Mouse (Mus musculus) intestine, embryonic 15.5 days (tissue): ENCODE results near the gene Tead1. TPM values are rescaled to one million over a fixed set of nuclear protein-coding genes. Genes with fewer than 3 reads are reported as not detected.

Experiments used
- ATAC-seq: fragments of 200-750 bp; cut with Nextera tagmentation; 2 replicates; pipeline ENCODE4 v1.8.0; 2017; ENCODE audit warnings: moderate TSS enrichment, moderate library complexity
- H3K27ac ChIP-seq: fragments of 300-500 bp; sonication (generic); 2 replicates; pipeline ENCODE4 v1.5.1; 2015; ENCODE audit warnings: mild to moderate bottlenecking, inconsistent platforms
- H3K27me3 ChIP-seq: fragments of 300-500 bp; sonication (generic); replicated peaks from 2 replicates; pipeline ENCODE4 v1.6.1; 2015; ENCODE audit warnings: inconsistent platforms
- H3K36me3 ChIP-seq: fragments of 300-500 bp; sonication (generic); 2 replicates; pipeline ENCODE4 v1.6.1; 2015; ENCODE audit warnings: inconsistent platforms
- H3K4me1 ChIP-seq: fragments of 300-500 bp; sonication (generic); replicated peaks from 2 replicates; pipeline ENCODE4 v1.6.1; 2015; ENCODE audit warnings: inconsistent platforms
- H3K4me2 ChIP-seq: fragments of 300-500 bp; sonication (generic); replicated peaks from 2 replicates; pipeline ENCODE4 v1.6.1; 2015; ENCODE audit warnings: mild to moderate bottlenecking, inconsistent platforms
- H3K4me3 ChIP-seq: fragments of 300-500 bp; sonication (generic); replicated peaks from 2 replicates; pipeline ENCODE4 v1.5.1; 2015; ENCODE audit warnings: inconsistent platforms
- H3K9ac ChIP-seq: fragments of 300-500 bp; sonication (generic); 2 replicates; pipeline ENCODE4 v1.6.1; 2015; ENCODE audit warnings: inconsistent platforms
- H3K9me3 ChIP-seq: fragments of 300-500 bp; sonication (generic); 2 replicates; pipeline ENCODE4 v1.6.1; 2016; ENCODE audit warnings: inconsistent platforms
- WGBS: fragments of 180-500 bp; shearing (Covaris S2); methylation state at CpG from one replicate; pipeline ENCODE4 v1.1.7; 2015; 5-methylcytosine and 5-hydroxymethylcytosine counted together
- polyA plus RNA-seq: library from polyadenylated mRNA; unstranded; fragments of >200 nt; fragmentation: Nextera tagmentation; extraction: Ambion mirVana; gene quantifications from 2 replicates; pipeline ENCODE4 v1.2.1, GENCODE M21; 2015

Tead1 gene
- polyA plus RNA-seq, 1 experiment from 2014 or later, result 18.3 TPM

DNA sequence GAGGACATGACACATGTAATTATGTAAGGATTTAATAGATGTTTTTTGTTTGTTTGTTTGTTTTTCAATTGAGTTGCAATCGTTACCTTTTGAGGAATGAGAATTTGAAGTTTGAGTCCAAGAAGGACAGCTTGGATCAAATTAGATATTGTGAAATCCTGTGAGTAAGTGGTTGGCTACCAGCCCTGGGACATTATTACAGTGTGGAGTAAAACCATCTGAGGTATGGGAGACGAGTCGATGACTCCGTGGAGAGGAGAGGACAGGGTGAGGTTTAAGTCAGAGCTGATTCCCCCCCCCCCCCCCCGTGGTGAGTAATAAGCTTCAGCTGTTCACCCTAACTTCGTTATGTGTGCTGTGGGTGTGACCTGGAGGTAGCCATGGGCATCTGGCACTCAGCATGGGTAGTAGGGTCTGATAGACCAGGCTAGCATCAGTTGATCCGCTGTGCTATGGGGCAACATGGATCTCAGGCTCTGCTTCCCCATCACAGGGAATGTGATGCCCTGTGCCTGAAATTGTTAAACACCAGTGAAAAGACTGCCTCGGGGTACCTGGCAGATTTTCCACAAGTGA lies 134.7 kb downstream of the Tead1 start:
- ATAC-seq, result no peak
- 88% methylated on average over 8 of the region's 8 CpGs for WGBS

DNA sequence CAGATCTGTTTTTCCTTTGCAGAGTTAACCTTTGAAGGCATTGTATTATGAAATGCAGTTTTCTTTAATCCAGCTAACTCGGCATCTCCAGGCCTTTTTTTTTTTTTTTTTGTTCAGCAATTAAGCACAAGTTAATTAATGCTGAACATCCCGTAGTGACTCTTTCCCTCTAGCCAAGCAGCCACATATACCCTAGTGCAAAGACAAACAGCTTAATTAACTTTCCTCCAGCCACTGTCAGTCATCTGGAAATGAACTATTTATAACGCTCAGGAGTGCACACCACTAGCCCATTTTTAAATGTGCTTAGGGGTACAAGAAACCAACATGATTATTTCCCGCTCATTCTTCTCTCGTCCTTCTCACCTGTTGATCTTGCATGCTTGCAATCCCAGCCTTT lies 136.9 kb downstream of the Tead1 start:
- 84% methylated on average over 5 of the region's 5 CpGs for WGBS
- no peaks in the 10 kb centered on the region for H3K27me3 ChIP-seq
- ATAC-seq, result no peak

More for the DNA sequence above, 134.7 kb downstream of the Tead1 start:
- peaks cover 9% of the 10 kb centered on the region for H3K4me1 ChIP-seq
- H3K9ac ChIP-seq, result no peak overlapping the region
- no peak overlapping the region for H3K4me2 ChIP-seq
- H3K27ac ChIP-seq, result no peak overlapping the region
- no peaks in the 10 kb centered on the region for H3K36me3 ChIP-seq
- H3K27me3 ChIP-seq, result no peaks in the 10 kb centered on the region
- no peaks in the 10 kb centered on the region for H3K9me3 ChIP-seq
- H3K4me3 ChIP-seq, result no peak overlapping the region

DNA sequence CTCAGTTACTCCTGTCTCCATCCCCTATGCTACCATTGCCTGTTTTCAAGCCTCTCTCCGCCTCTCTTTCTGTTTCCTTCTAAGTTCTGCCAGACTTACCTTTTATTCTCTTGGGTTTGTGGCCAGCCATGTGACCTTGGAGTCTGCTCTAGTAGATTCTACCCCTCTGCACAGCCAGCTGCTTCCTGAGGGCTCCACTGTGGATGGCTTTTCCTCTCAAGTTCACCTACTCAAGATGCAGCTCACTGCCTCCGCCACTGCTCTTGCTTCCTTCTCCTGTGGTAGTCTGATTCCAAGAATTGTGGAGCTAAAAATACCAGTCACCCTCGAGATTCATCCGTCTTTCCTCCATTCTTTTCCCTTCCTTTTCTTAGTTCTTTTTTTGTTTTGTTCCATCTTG lies 140.7 kb downstream of the Tead1 start:
- Histone ChIP-seq H3K36me3 (no peaks in the 10 kb centered on the region), H3K9me3 (no peaks in the 10 kb centered on the region), H3K4me1 (peaks cover 14% of the 10 kb centered on the region), H3K27me3 (no peaks in the 10 kb centered on the region), H3K4me3 (no peak overlapping the region), H3K4me2 (no peak overlapping the region), H3K9ac (no peak overlapping the region), H3K27ac (no peak overlapping the region)
- no peak for ATAC-seq
- WGBS, result 76% methylated on average over 4 of the region's 4 CpGs

More for the DNA sequence above, 136.9 kb downstream of the Tead1 start:
- no peak overlapping the region for H3K4me2 ChIP-seq
- no peaks in the 10 kb centered on the region for H3K9me3 ChIP-seq
- no peaks in the 10 kb centered on the region for H3K36me3 ChIP-seq
- H3K4me1 ChIP-seq, result no peaks in the 10 kb centered on the region
- H3K27ac ChIP-seq, result no peak overlapping the region
- no peak overlapping the region for H3K9ac ChIP-seq
- H3K4me3 ChIP-seq, result no peak overlapping the region

DNA sequence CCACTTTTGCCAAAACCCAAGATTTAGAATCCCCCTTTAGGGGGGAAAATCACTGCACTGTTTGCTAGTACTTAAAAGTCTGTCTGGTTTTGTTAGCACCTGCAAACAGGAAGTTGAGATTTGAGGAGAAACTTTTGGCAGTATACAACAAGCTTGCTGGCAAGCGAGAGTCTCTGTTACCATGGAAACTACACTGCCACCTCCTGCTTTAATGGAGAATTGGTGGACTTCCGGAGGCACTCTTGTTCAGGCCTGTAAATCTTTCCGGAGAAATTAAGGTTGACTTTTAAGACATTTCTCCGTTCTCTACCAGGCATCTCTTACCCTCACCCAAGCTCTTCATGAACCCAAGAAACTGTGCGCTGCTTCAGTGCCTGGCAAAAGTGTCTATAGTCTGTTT lies 143.8 kb downstream of the Tead1 start:
- 16% methylated on average over 5 of the region's 5 CpGs for WGBS
- H3K4me3 ChIP-seq, result no peak overlapping the region
- no peaks in the 10 kb centered on the region for H3K9me3 ChIP-seq
- no peaks in the 10 kb centered on the region for H3K36me3 ChIP-seq
- peak overlapping the region; percentile 80; the same call in 1 of the 2 replicates for H3K27ac ChIP-seq
- no peak for ATAC-seq
- H3K4me1 ChIP-seq, result peaks cover 42% of the 10 kb centered on the region
- no peaks in the 10 kb centered on the region for H3K27me3 ChIP-seq
- H3K4me2 ChIP-seq, result peak overlapping the region; percentile 40
- H3K9ac ChIP-seq, result no peak overlapping the region

- Histone ChIP-seq H3K4me3 (no peak overlapping the region), H3K9ac (no peak overlapping the region), H3K27me3 (no peaks in the 10 kb centered on the region), H3K36me3 (no peaks in the 10 kb centered on the region), H3K9me3 (no peaks in the 10 kb centered on the region), H3K4me2 (peak overlapping the region; percentile 40), H3K4me1 (peaks cover 47% of the 10 kb centered on the region), H3K27ac (peak overlapping the region; percentile 80)
- ATAC-seq, result peak; percentile 44
- 3% methylated on average over 5 of the region's 5 CpGs for WGBS
Observed at GRCm38 (mm10) chr7:112823621-112824020, 144.5 kb downstream of the Tead1 start.

- peak overlapping the region; percentile 50 for H3K4me2 ChIP-seq
- no peaks in the 10 kb centered on the region for H3K9me3 ChIP-seq
- ATAC-seq, result peak; percentile 32
- no peaks in the 10 kb centered on the region for H3K27me3 ChIP-seq
- H3K27ac ChIP-seq, result peak overlapping the region; percentile 95
- H3K4me1 ChIP-seq, result peaks cover 47% of the 10 kb centered on the region
- 9% methylated on average over 11 of the region's 11 CpGs for WGBS
- H3K4me3 ChIP-seq, result peak overlapping the region; percentile 15
- H3K36me3 ChIP-seq, result no peaks in the 10 kb centered on the region
- peak overlapping the region; percentile 34; the same call in 1 of the 2 replicates for H3K9ac ChIP-seq
Observed at GRCm38 (mm10) chr7:112825339-112825781, 146.2 kb downstream of the Tead1 start.

- no peaks in the 10 kb centered on the region for H3K36me3 ChIP-seq
- H3K4me2 ChIP-seq, result peak overlapping the region; percentile 50
- H3K9ac ChIP-seq, result peak overlapping the region; percentile 34; the same call in 1 of the 2 replicates
- ATAC-seq, result peak; percentile 94
- no peaks in the 10 kb centered on the region for H3K27me3 ChIP-seq
- H3K9me3 ChIP-seq, result no peaks in the 10 kb centered on the region
- H3K4me3 ChIP-seq, result peak overlapping the region; percentile 15
- WGBS, result 6% methylated on average over 17 of the region's 17 CpGs
- peaks cover 49% of the 10 kb centered on the region for H3K4me1 ChIP-seq
- H3K27ac ChIP-seq, result peak overlapping the region; percentile 95
Observed at GRCm38 (mm10) chr7:112826114-112826911, 147.2 kb downstream of the Tead1 start.

GRCm38 (mm10) chr7:112828016-112828695 lies 149.0 kb downstream of the Tead1 start:
- Histone ChIP-seq H3K27me3 (no peaks in the 10 kb centered on the region), H3K4me2 (no peak overlapping the region), H3K9ac (no peak overlapping the region), H3K9me3 (no peaks in the 10 kb centered on the region), H3K27ac (peak overlapping the region; percentile 95), H3K4me1 (peaks cover 46% of the 10 kb centered on the region), H3K36me3 (no peaks in the 10 kb centered on the region), H3K4me3 (no peak overlapping the region)
- no peak for ATAC-seq
- 36% methylated on average over 10 of the region's 10 CpGs for WGBS

GRCm38 (mm10) chr7:112828696-112829022 lies 149.5 kb downstream of the Tead1 start:
- Histone ChIP-seq H3K27ac (no peak overlapping the region), H3K9me3 (no peaks in the 10 kb centered on the region), H3K27me3 (no peaks in the 10 kb centered on the region), H3K36me3 (no peaks in the 10 kb centered on the region), H3K4me3 (no peak overlapping the region), H3K4me1 (peaks cover 41% of the 10 kb centered on the region), H3K4me2 (no peak overlapping the region), H3K9ac (no peak overlapping the region)
- no peak for ATAC-seq

GRCm38 (mm10) chr7:112830946-112831345 lies 151.8 kb downstream of the Tead1 start:
- no peak for ATAC-seq
- H3K9ac ChIP-seq, result no peak overlapping the region
- H3K4me3 ChIP-seq, result no peak overlapping the region
- peaks cover 30% of the 10 kb centered on the region for H3K4me1 ChIP-seq
- H3K27ac ChIP-seq, result no peak overlapping the region
- H3K4me2 ChIP-seq, result no peak overlapping the region
- H3K9me3 ChIP-seq, result no peaks in the 10 kb centered on the region
- H3K27me3 ChIP-seq, result no peaks in the 10 kb centered on the region
- WGBS, result 68% methylated on average over 4 of the region's 4 CpGs
- H3K36me3 ChIP-seq, result no peaks in the 10 kb centered on the region

- no peak for ATAC-seq
Observed at GRCm38 (mm10) chr7:112831446-112831845, 152.3 kb downstream of the Tead1 start.

GRCm38 (mm10) chr7:112833132-112833531 lies 154.0 kb downstream of the Tead1 start:
- Histone ChIP-seq H3K27ac (no peak overlapping the region), H3K9ac (no peak overlapping the region), H3K27me3 (no peaks in the 10 kb centered on the region), H3K4me1 (peaks cover 10% of the 10 kb centered on the region), H3K4me2 (no peak overlapping the region), H3K4me3 (no peak overlapping the region), H3K9me3 (no peaks in the 10 kb centered on the region), H3K36me3 (no peaks in the 10 kb centered on the region)
- no peak for ATAC-seq
- WGBS, result 75% methylated on average over 4 of the region's 4 CpGs

More at GRCm38 (mm10) chr7:112831446-112831845, 152.3 kb downstream of the Tead1 start:
- H3K27ac ChIP-seq, result no peak overlapping the region
- H3K27me3 ChIP-seq, result no peaks in the 10 kb centered on the region
- no peaks in the 10 kb centered on the region for H3K9me3 ChIP-seq
- WGBS, result 72% methylated on average over 4 of the region's 4 CpGs
- H3K4me1 ChIP-seq, result peaks cover 26% of the 10 kb centered on the region
- no peak overlapping the region for H3K4me3 ChIP-seq
- H3K36me3 ChIP-seq, result no peaks in the 10 kb centered on the region
- H3K4me2 ChIP-seq, result no peak overlapping the region
- no peak overlapping the region for H3K9ac ChIP-seq
